Mouse (Mus musculus): ENCODE results near the gene Nsun5. TPM values are rescaled to one million over a fixed set of nuclear protein-coding genes. Genes with fewer than 3 reads are reported as not detected.
"Not testable (repeated sequence)": the region's sequence is repeated elsewhere in the genome, so short reads cannot be mapped to it uniquely, and the experiment has no call there.

Nsun5 gene
- polyA plus RNA-seq, 1 experiment from 2014 or later: 34.1 TPM

DNA sequence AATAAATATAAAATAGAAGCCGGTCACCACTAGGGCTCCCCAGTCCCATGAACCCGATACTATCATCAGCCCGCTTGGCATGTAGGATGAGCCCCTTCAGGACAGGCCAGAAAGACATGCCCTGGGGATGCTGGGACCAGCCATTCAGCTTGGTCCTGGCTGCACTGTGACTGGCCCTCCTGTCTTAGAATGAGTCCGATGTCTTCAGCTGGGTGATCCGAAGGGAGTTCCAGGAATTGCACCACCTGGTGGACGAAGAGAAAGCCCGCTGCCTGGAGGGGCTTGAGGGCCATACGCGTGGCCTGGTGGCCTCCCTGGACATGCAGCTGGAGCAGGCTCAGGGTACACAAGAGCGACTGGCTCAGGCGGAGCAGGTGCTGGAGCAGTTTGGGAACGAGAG, 6.2 kb upstream of the Nsun5 start:
- no peak overlapping the region for H3K4me2 ChIP-seq (ENCODE audit: low read length)
- no peak overlapping the region for H3K4me3 ChIP-seq (ENCODE audit: low read depth, low read length)
- no peaks in the 10 kb centered on the region for H3K4me1 ChIP-seq (ENCODE audit: control insufficient read depth, insufficient read depth, low read length)
- no peak for ATAC-seq
- H3K9ac ChIP-seq (ENCODE audit: low read depth, low read length): no peak overlapping the region
- no peaks in the 10 kb centered on the region; the same call in 1 of the 2 replicates for H3K27me3 ChIP-seq (ENCODE audit: control insufficient read depth, insufficient read depth, low read depth, low read length)
- no peaks in the 10 kb centered on the region for H3K9me3 ChIP-seq (replicated peaks; ENCODE audit: control insufficient read depth, low read length, poor library complexity, severe bottlenecking)
- no peaks in the 10 kb centered on the region for H3K36me3 ChIP-seq (ENCODE audit: control insufficient read depth, insufficient read depth, low read length)
- WGBS: 21% methylated on average over 12 of the region's 12 CpGs
- H3K27ac ChIP-seq (ENCODE audit: low read length): no peak overlapping the region

- ATAC-seq: no peak
- peaks cover 6% of the 10 kb centered on the region; the same call in 1 of the 2 replicates for H3K36me3 ChIP-seq (ENCODE audit: control insufficient read depth, insufficient read depth, low read length)
- H3K9me3 ChIP-seq (replicated peaks; ENCODE audit: control insufficient read depth, low read length, poor library complexity, severe bottlenecking): no peaks in the 10 kb centered on the region
- no peak overlapping the region for H3K4me2 ChIP-seq (ENCODE audit: low read length)
- no peak overlapping the region for H3K9ac ChIP-seq (ENCODE audit: low read depth, low read length)
- H3K4me3 ChIP-seq (ENCODE audit: low read depth, low read length): no peak overlapping the region
- no peaks in the 10 kb centered on the region; the same call in 1 of the 2 replicates for H3K27me3 ChIP-seq (ENCODE audit: control insufficient read depth, insufficient read depth, low read depth, low read length)
- H3K27ac ChIP-seq (ENCODE audit: low read length): no peak overlapping the region
- peaks cover 12% of the 10 kb centered on the region for H3K4me1 ChIP-seq (ENCODE audit: control insufficient read depth, insufficient read depth, low read length)
- 58% methylated on average over 6 of the region's 6 CpGs for WGBS
These were observed 1.9 kb upstream of the Nsun5 start for GRCm38 (mm10) chr5:135367841-135368240.

- ATAC-seq: no peak
- H3K4me2 ChIP-seq (ENCODE audit: low read length): no peak overlapping the region
- H3K27me3 ChIP-seq (ENCODE audit: control insufficient read depth, insufficient read depth, low read depth, low read length): no peaks in the 10 kb centered on the region; the same call in 1 of the 2 replicates
- peaks cover 9% of the 10 kb centered on the region for H3K36me3 ChIP-seq (ENCODE audit: control insufficient read depth, insufficient read depth, low read length)
- no peak overlapping the region for H3K27ac ChIP-seq (ENCODE audit: low read length)
- WGBS: 78% methylated on average over 6 of the region's 6 CpGs
- no peak overlapping the region for H3K9ac ChIP-seq (ENCODE audit: low read depth, low read length)
- peaks cover 12% of the 10 kb centered on the region for H3K4me1 ChIP-seq (ENCODE audit: control insufficient read depth, insufficient read depth, low read length)
- H3K4me3 ChIP-seq (ENCODE audit: low read depth, low read length): no peak overlapping the region
- H3K9me3 ChIP-seq (replicated peaks; ENCODE audit: control insufficient read depth, low read length, poor library complexity, severe bottlenecking): no peaks in the 10 kb centered on the region
These were observed 1.4 kb upstream of the Nsun5 start for GRCm38 (mm10) chr5:135368312-135368711.

- not testable (repeated sequence) for ATAC-seq; H3K9me3 ChIP-seq (replicated peaks; ENCODE audit: control insufficient read depth, low read length, poor library complexity, severe bottlenecking); H3K27ac ChIP-seq (ENCODE audit: low read length); H3K27me3 ChIP-seq (ENCODE audit: control insufficient read depth, insufficient read depth, low read depth, low read length)
- peak overlapping the region; percentile 89 for H3K4me3 ChIP-seq (ENCODE audit: low read depth, low read length)
- peak overlapping the region; percentile 92 for H3K9ac ChIP-seq (ENCODE audit: low read depth, low read length)
- WGBS: 67% methylated on average over 9 of the region's 9 CpGs
- peaks cover 16% of the 10 kb centered on the region for H3K36me3 ChIP-seq (ENCODE audit: control insufficient read depth, insufficient read depth, low read length)
- peaks cover 12% of the 10 kb centered on the region for H3K4me1 ChIP-seq (ENCODE audit: control insufficient read depth, insufficient read depth, low read length)
- H3K4me2 ChIP-seq (ENCODE audit: low read length): peak overlapping the region; percentile 67
These were observed 557 bp upstream of the Nsun5 start for GRCm38 (mm10) chr5:135369196-135369595.

- Histone ChIP-seq H3K36me3 (ENCODE audit: control insufficient read depth, insufficient read depth, low read length) (peaks cover 30% of the 10 kb centered on the region), H3K9me3 (replicated peaks; ENCODE audit: control insufficient read depth, low read length, poor library complexity, severe bottlenecking) (no peaks in the 10 kb centered on the region), H3K27me3 (ENCODE audit: control insufficient read depth, insufficient read depth, low read depth, low read length) (no peaks in the 10 kb centered on the region), H3K27ac (ENCODE audit: low read length) (no peak overlapping the region), H3K4me2 (ENCODE audit: low read length) (no peak overlapping the region; the same call in 1 of the 2 replicates), H3K9ac (ENCODE audit: low read depth, low read length) (no peak overlapping the region), H3K4me3 (ENCODE audit: low read depth, low read length) (no peak overlapping the region), H3K4me1 (ENCODE audit: control insufficient read depth, insufficient read depth, low read length) (peaks cover 12% of the 10 kb centered on the region)
- 97% methylated on average over 13 of the region's 13 CpGs for WGBS
- ATAC-seq: no peak
These were observed 1.4 kb downstream of the Nsun5 start for GRCm38 (mm10) chr5:135371195-135371594.

DNA sequence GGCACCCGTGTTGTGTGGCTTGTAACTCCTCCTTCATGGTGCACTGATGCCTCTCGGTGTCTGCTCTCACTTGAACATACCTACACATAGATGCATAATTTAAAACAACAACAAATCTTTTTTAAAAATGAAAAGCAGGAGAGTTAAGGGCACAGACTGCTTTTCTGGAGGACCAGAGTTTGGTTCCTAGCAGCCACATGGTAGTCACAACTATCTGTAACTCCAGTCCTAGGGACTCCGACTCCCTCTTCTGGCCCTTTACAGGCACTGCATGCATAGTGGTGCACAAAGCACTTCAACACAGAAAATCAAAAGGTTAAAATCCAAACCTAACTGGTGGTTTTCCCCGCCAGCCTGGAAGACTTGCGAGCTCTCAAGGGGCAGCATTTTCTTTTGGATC, 3.8 kb downstream of the Nsun5 start:
- H3K4me2 ChIP-seq (ENCODE audit: low read length): no peak overlapping the region
- H3K9me3 ChIP-seq (replicated peaks; ENCODE audit: control insufficient read depth, low read length, poor library complexity, severe bottlenecking): no peaks in the 10 kb centered on the region
- no peak overlapping the region for H3K27ac ChIP-seq (ENCODE audit: low read length)
- no peak overlapping the region for H3K4me3 ChIP-seq (ENCODE audit: low read depth, low read length)
- H3K36me3 ChIP-seq (ENCODE audit: control insufficient read depth, insufficient read depth, low read length): peaks cover 41% of the 10 kb centered on the region
- no peaks in the 10 kb centered on the region for H3K27me3 ChIP-seq (ENCODE audit: control insufficient read depth, insufficient read depth, low read depth, low read length)
- peaks cover 12% of the 10 kb centered on the region for H3K4me1 ChIP-seq (ENCODE audit: control insufficient read depth, insufficient read depth, low read length)
- H3K9ac ChIP-seq (ENCODE audit: low read depth, low read length): no peak overlapping the region
- 98% methylated on average over 5 of the region's 5 CpGs for WGBS
- ATAC-seq: no peak

DNA sequence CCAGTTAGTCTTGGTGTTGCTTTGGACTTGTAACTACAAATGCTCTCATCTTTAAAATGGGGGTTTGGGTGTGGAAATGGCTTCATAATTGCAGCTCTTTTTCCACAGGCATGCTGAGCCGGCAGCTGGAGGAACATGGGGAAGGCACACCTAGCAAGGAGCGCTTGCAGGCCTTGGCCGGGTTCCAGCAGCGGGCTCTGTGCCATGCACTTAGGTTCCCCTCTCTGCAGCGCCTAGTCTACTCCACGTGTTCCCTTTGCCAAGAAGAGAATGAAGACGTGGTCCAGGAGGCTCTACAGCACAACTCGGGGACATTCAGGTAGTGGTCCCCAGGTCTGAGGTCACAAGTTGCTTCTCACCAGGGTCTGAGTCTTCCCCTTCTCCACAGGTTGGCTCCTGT, 5.4 kb downstream of the Nsun5 start:
- no peak for ATAC-seq
- Histone ChIP-seq H3K9ac (ENCODE audit: low read depth, low read length) (no peak overlapping the region), H3K9me3 (replicated peaks; ENCODE audit: control insufficient read depth, low read length, poor library complexity, severe bottlenecking) (no peaks in the 10 kb centered on the region), H3K27me3 (ENCODE audit: control insufficient read depth, insufficient read depth, low read depth, low read length) (no peaks in the 10 kb centered on the region), H3K36me3 (ENCODE audit: control insufficient read depth, insufficient read depth, low read length) (peaks cover 54% of the 10 kb centered on the region), H3K27ac (ENCODE audit: low read length) (no peak overlapping the region), H3K4me1 (ENCODE audit: control insufficient read depth, insufficient read depth, low read length) (peaks cover 10% of the 10 kb centered on the region), H3K4me3 (ENCODE audit: low read depth, low read length) (no peak overlapping the region), H3K4me2 (ENCODE audit: low read length) (no peak overlapping the region)
- WGBS: 83% methylated on average over 8 of the region's 8 CpGs

GRCm38 (mm10) chr5:135376341-135376740, 6.6 kb downstream of the Nsun5 start:
- H3K4me3 ChIP-seq (ENCODE audit: low read depth, low read length): no peak overlapping the region
- no peak overlapping the region for H3K9ac ChIP-seq (ENCODE audit: low read depth, low read length)
- no peaks in the 10 kb centered on the region for H3K9me3 ChIP-seq (replicated peaks; ENCODE audit: control insufficient read depth, low read length, poor library complexity, severe bottlenecking)
- WGBS: 70% methylated on average over 2 of the region's 2 CpGs
- no peaks in the 10 kb centered on the region for H3K27me3 ChIP-seq (ENCODE audit: control insufficient read depth, insufficient read depth, low read depth, low read length)
- no peaks in the 10 kb centered on the region for H3K4me1 ChIP-seq (ENCODE audit: control insufficient read depth, insufficient read depth, low read length)
- no peak overlapping the region for H3K4me2 ChIP-seq (ENCODE audit: low read length)
- no peak overlapping the region for H3K27ac ChIP-seq (ENCODE audit: low read length)
- no peak for ATAC-seq
- peaks cover 66% of the 10 kb centered on the region for H3K36me3 ChIP-seq (ENCODE audit: control insufficient read depth, insufficient read depth, low read length)

DNA sequence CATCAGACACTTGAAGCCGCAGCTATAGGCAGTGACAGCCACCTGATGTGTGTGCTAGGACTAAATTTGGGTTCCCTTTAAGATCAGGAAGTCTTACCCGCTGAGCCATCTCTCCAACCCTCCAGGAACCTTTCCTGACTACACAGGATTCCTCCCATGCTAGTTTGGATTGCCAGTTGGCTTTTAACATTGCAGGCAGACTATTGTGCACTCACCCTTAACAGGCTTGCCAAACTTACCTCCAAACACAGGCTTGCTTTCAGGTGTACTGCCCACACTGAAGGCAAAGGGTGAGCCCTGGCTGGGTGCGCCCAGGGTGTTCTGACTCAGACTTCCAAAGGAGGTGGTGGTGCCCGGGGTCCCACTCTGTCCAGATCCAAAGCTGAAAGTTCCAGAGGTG, 10.9 kb downstream of the Nsun5 start:
- WGBS: 94% methylated on average over 4 of the region's 4 CpGs
- H3K9ac ChIP-seq (ENCODE audit: low read depth, low read length): no peak overlapping the region
- no peaks in the 10 kb centered on the region for H3K4me1 ChIP-seq (ENCODE audit: control insufficient read depth, insufficient read depth, low read length)
- H3K4me3 ChIP-seq (ENCODE audit: low read depth, low read length): no peak overlapping the region
- no peak overlapping the region for H3K27ac ChIP-seq (ENCODE audit: low read length)
- H3K27me3 ChIP-seq (ENCODE audit: control insufficient read depth, insufficient read depth, low read depth, low read length): no peaks in the 10 kb centered on the region
- peaks cover 68% of the 10 kb centered on the region for H3K36me3 ChIP-seq (ENCODE audit: control insufficient read depth, insufficient read depth, low read length)
- no peak overlapping the region for H3K4me2 ChIP-seq (ENCODE audit: low read length)
- no peak for ATAC-seq
- H3K9me3 ChIP-seq (replicated peaks; ENCODE audit: control insufficient read depth, low read length, poor library complexity, severe bottlenecking): no peaks in the 10 kb centered on the region

Data from midbrain, embryonic 16.5 days (tissue).